Comparison of ENCODE assay signal across 8 mouse cellular contexts in genomic region chr13:62926479-62926878, GRCm38 (mm10). TPM values are rescaled to one million over a fixed set of nuclear protein-coding genes. Genes with fewer than 3 reads are reported as not detected.
DNase-seq lines count a peak whose midpoint lies in the region; ATAC-seq lines count a peak whose summit lies in the region.

No protein-coding gene starts in this region.

- DNase-seq in heart, adult 9 months (ENCODE audit: low spot score in 2 of 2), result peak; percentile 19 to 39
- DNase-seq in heart, postnatal 25 days (ENCODE audit: low spot score), result no peak
- DNase-seq in MEL-GATA-1-ER (ENCODE audit: extremely low read depth, low read depth), result peak; percentile 11
- peak; percentile 22 for DNase-seq in cerebellum, adult 9-11 months
- DNase-seq in heart, postnatal 14 days, result peak; percentile 58 to 72
- DNase-seq in layer of hippocampus, adult 9-11 months, result peak; percentile 34
- DNase-seq in thymus, postnatal 36 days, result peak; percentile 29 to 36

- ATAC-seq in megakaryocyte-erythroid progenitor cell, adult 5-6 weeks (replicated peaks; ENCODE audit: low FRiP score, low TSS enrichment, poor library complexity, severe bottlenecking), result peak; percentile 63

- intact Hi-C loops in heart, postnatal 25 days (cut with DNase I), result loop anchor here (2.0 to 5.0 kb wide), 3 partner anchors 121 to 404 kb away; no protein-coding TSS in a partner anchor
- intact Hi-C loops in heart, postnatal 14 days (cut with DNase I), result loop anchor here (2.0 to 5.0 kb wide), 3 partner anchors 118 to 406 kb away; no protein-coding TSS in a partner anchor

RNA-seq across cellular contexts. Expression of gene 2010111I01Rik, which starts 38.2 kb away (rescaled TPM):
- total RNA-seq in heart, postnatal 25 days (2021), result 100 to 1,000 TPM; 109 to 112 TPM
- 100 to 1,000 TPM; 109 to 114 TPM for total RNA-seq in heart, postnatal 14 days (2021)
- total RNA-seq in megakaryocyte-erythroid progenitor cell, adult 5-6 weeks (2014; fragmentation: Nextera tagmentation), result 50.7 and 58.4 TPM in 2 replicates
- total RNA-seq in megakaryocyte-erythroid progenitor cell, adult 5-6 weeks (2017), result 32.7 and 49.9 TPM in 2 replicates

RNA-seq across cellular contexts. Expression of gene Fbp1, which starts 38.4 kb away (rescaled TPM):
- not detected for total RNA-seq in heart, postnatal 25 days (2021)
- not detected for total RNA-seq in heart, postnatal 14 days (2021)
- not detected in 2 replicates for total RNA-seq in megakaryocyte-erythroid progenitor cell, adult 5-6 weeks (2014; fragmentation: Nextera tagmentation)
- 0.70 TPM in 1 of 2 replicates, not detected in the other for total RNA-seq in megakaryocyte-erythroid progenitor cell, adult 5-6 weeks (2017)
